Mouse (Mus musculus) kidney, adult 11 months (tissue): ENCODE measurements around the gene Mrgpra2b.
"Not testable (repeated sequence)": the region's sequence is repeated elsewhere in the genome, so short reads cannot be mapped to it uniquely, and the experiment has no call there.

Experiments
- DNase-seq: peaks from one replicate; pipeline ENCODE4 v3.0.0; 2022

The Mrgpra2b gene

GRCm38 (mm10) chr7:47528762-47529161, at the start of gene Mrgpra2b:
TSS of gene Mrgpra2b (minus strand) at chr7:47528862.
- no peak for DNase-seq

DNA sequence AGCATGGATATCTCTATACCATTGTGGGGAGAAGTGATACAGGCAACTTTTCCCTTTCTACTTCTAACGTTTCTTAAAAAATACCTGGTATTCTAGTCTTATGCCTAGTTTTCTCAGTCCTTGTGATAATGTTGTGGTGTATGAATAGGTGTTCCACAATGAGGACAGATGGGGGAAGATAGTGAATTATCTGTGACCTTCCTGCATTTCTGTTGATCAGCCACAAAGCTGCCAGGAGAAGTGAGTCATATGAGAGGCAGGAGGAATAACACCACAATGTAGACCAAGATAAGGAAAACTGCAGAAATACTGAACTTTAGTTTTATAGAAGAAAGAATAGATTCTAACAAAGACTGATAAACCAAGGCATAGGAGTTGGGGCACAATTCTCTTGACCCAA, 12.3 kb downstream of the Mrgpra2b start:
- no peak for DNase-seq

DNA sequence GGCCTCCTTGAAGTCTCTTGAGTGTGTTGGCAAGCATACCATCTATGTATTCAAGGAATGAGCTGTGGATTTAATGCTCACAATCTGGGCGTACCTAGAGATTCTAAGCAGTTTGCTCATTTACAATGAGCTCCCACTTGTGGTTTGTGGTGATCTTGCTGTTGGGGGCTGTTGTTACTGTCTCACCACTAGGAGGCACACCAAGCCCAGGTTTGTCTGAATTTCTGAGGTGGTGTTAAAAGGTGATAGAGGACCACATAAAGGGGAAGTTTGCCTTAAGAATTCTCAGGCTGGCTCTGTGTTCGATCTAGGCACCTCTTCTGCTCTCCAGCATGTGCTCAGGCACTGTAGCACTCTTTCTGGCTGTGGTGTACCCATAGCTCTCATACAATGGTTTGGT, 13.6 kb downstream of the Mrgpra2b start:
- DNase-seq = no peak

GRCm38 (mm10) chr7:47502953-47503352, 25.7 kb downstream of the Mrgpra2b start:
- DNase-seq = no peak

DNA sequence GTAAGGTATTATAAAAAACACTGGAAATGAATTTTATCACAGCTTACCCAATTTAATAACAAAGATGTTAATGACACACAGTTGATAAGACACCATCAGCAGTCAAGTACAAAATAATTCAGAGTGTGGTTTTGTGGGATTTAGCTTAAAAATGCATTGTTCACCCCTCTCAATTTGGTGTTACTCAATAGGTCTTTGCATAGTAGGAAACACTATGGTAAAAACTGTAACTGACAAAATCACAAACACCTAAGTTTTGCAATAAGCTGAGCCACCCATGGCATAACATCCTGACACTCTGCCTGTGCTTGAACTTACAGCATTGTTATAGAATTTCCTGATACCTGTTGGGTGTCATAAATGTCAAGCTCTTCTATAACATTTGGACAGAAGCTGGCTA, 37.4 kb downstream of the Mrgpra2b start:
- not testable (repeated sequence) for DNase-seq

DNA sequence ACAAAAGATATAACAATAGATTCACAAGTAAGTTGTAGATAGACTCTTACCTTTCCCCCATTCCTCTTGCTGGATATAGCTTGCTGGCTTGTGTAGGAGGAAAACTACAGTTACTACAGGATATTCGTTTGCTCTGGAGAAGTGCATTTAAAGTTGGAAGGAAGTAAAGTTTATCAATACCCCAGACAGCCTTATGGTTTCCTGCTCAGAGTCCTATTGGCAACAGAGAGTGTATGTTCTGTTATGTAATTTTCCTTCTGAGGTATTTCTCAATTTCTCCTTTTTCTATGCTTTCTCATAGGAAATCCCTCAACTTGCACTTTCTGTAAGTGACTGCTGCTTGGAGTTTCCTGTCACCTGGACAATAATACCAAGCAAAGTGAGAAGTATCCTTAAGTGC, 39.2 kb downstream of the Mrgpra2b start:
- DNase-seq = not testable (repeated sequence)

DNA sequence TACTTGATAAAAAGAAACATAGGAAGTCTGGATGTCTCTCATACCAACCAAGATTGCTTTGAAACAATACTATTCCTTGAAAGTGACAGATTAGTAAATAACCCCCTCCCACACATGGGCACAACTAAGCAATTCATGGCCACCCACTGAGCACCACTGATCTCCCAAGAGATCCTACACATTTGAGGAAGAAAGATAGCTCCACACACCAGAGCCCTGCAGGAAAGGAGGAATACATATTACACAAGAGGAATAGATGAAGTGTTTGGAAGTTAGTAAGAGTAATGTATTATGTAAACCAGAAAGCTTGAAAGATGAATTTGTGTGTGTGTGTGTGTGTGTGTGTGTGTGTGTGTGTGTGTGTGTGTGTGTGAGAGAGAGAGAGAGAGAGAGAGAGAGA, 45.5 kb downstream of the Mrgpra2b start:
- DNase-seq = not testable (repeated sequence)

GRCm38 (mm10) chr7:47473904-47474303, 54.8 kb downstream of the Mrgpra2b start:
- DNase-seq = not testable (repeated sequence)

- not testable (repeated sequence) for DNase-seq
Measured at GRCm38 (mm10) chr7:47465278-47465981, 63.2 kb downstream of the Mrgpra2b start.

DNA sequence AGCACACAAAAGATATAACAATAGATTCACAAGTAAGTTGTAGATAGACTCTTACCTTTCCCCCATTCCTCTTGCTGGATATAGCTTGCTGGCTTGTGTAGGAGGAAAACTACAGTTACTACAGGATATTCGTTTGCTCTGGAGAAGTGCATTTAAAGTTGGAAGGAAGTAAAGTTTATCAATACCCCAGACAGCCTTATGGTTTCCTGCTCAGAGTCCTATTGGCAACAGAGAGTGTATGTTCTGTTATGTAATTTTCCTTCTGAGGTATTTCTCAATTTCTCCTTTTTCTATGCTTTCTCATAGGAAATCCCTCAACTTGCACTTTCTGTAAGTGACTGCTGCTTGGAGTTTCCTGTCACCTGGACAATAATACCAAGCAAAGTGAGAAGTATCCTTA, 76.6 kb downstream of the Mrgpra2b start, which contains the start of gene Mrgpra2a:
Gene Mrgpra2a (minus strand): TSS at position 125 of the 400 bp plus-strand sequence.
- not testable (repeated sequence) for DNase-seq

DNA sequence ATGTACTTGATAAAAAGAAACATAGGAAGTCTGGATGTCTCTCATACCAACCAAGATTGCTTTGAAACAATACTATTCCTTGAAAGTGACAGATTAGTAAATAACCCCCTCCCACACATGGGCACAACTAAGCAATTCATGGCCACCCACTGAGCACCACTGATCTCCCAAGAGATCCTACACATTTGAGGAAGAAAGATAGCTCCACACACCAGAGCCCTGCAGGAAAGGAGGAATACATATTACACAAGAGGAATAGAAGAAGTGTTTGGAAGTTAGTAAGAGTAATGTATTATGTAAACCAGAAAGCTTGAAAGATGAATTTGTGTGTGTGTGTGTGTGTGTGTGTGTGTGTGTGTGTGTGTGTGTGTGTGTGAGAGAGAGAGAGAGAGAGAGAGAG, 82.9 kb downstream of the Mrgpra2b start:
- DNase-seq = not testable (repeated sequence)

DNA sequence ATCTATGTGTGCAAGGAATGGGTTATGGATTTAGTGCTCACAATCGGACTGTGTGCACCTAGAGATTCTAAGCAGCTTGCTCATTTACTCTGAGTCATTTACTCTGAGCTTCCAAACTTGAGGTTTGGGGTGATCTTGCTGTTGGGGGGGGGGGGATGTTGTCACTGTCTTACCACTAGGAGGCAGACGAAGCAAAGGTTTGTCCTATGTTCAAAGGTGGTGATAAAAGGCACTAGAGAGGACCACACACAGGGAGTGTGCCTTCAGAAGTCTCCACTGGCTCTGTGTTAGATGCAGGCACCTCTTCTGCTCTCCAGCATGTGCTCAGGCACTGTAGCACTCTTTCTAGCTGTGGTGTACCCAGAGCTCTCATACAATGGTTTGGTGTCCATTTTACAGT, 92.2 kb downstream of the Mrgpra2b start:
- DNase-seq = not testable (repeated sequence)

GRCm38 (mm10) chr7:47427815-47428508, 100.7 kb downstream of the Mrgpra2b start:
- not testable (repeated sequence) for DNase-seq
